Mouse (Mus musculus): Measurements from ENCODE around the gene Ugt1a8.

Gene Ugt1a8

DNA sequence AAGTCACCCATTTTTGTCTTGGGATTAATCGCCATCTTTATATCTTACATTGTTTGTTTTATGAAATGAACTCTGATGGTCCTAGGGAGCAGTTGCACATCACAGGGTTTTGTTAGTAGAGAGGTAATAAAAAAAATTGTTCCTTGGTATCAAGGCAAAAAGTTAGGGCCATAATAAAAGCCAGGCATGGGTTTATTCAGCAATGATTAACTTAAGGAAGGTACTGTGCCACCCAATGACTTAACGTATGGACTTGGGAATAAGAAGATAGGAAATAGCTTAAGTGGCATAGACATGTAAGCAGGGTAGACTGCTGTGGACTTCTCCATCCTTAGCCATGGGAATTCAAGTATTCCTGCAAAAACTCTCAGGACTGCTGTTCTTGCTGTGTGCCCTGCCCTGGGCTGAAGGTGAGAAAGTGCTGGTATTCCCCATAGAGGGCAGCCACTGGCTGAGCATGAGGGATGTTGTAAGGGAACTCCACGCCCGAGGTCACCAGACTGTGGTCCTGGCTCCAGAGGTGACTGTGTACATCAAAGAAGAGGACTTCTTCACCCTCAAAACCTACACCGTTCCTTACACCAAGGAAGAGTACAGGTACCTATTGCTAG lies 98.8 kb downstream of the Ugt1a8 start:
- no peak for DNase-seq (ENCODE audit: low spot score)

DNA sequence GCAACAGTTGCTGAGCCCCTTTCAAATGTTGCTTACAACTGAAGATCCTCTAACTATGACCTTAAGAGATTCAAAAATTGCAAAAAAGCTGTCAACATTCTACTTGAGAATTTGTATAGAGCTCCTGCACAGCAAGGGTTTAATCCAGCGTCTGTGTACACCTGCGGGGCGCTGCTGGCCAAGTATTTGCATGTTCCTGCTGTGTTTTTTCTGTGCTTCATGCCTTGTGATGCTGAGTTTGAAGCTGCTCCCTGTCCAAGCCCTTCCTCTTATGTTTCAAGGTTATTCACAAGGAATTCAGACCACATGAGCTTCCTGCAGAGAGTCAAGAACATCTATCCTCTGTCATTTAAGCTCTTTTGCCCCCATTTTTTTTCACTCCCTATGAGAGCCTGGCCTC lies 104.5 kb downstream of the Ugt1a8 start:
- DNase-seq (ENCODE audit: low spot score), result no peak

GRCm38 (mm10) chr1:88195687-88196086 lies 108.1 kb downstream of the Ugt1a8 start:
- DNase-seq (ENCODE audit: low spot score), result no peak

GRCm38 (mm10) chr1:88197443-88197842 lies 109.8 kb downstream of the Ugt1a8 start:
- DNase-seq (ENCODE audit: low spot score), result no peak

- DNase-seq (ENCODE audit: low spot score), result no peak
Measured at GRCm38 (mm10) chr1:88199996-88200395, 112.4 kb downstream of the Ugt1a8 start.

- no peak for DNase-seq (ENCODE audit: low spot score)
Measured at GRCm38 (mm10) chr1:88200456-88200855, 112.8 kb downstream of the Ugt1a8 start, which contains the start of gene Ugt1a2. Gene Ugt1a2 (plus strand): TSS chr1:88200601.

- DNase-seq (ENCODE audit: low spot score), result no peak
Measured at GRCm38 (mm10) chr1:88205294-88205922, 117.8 kb downstream of the Ugt1a8 start, which contains the start of gene Dnajb3. Gene Dnajb3 (minus strand): TSS chr1:88205782.

DNA sequence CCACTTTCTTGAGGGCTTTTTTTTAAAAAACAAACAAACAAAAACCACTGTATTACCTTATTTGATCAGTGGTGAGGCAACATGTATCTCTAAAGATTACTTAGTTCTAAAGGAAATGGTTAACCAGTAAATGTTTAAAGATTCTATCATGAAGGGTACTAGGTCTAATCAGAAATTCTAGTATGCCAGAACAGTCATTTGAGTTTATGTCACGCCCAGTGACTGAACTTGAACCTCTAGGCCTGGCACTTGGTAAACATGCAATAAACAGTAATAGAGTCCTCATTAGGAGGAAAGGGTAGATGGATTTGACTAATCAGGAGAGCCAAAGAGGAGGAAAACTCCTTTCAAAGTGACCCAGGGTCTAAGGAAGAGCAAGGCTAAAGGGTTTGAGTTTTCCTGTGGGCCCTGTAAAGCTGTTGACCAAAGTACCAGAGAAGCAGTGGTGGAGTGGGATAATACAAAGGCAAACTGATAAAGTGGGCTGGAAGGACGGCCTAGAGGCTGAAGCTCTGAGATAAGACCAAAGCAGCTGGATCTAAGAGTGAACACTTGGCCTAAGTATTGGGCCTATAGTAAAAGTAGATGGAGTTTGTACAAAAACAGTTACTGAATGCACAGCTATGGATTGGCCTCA lies 119.3 kb downstream of the Ugt1a8 start:
- no peak for DNase-seq (ENCODE audit: low spot score)

DNA sequence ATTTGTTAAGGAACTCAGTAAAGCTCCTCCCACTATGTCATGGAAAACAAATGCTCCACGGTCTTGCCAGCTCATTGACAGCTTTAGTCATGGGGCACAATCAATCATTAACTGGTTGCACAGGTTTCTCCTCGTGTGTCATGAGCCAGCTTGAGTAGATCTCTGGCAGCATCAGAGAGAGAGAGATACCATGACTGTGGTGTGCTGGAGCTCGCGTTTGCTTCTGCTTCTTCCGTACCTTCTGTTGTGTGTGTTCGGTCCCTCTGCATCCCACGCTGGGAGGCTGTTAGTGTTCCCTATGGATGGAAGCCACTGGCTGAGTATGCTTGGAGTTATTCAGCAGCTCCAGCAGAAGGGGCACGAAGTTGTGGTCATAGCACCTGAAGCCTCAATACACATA lies 124.2 kb downstream of the Ugt1a8 start, which contains the start of gene Ugt1a1:
Gene Ugt1a1 (plus strand): TSS at position 148 of the 400 bp plus-strand sequence.
- no peak for DNase-seq (ENCODE audit: low spot score)

GRCm38 (mm10) chr1:88212341-88213045 lies 124.9 kb downstream of the Ugt1a8 start:
- no peak for DNase-seq (ENCODE audit: low spot score)

DNA sequence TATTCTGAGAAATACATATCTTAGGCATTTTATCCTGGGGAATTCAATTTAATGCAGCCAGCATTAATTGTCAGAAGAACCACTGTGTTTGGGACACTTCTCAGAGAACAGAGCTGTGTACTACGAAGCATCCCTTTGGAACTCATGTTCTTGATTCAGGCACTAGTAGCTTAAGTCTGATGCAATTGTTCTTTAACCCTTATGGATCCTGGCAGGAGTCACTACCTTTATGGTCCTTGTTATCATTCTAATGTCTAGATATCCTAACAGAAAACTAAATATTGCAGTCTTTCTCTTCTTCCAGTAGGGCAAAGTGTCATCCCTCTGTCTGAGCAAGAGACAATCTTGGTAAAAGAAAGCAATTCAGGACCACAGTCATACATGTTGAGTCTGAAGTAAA lies 125.4 kb downstream of the Ugt1a8 start:
- DNase-seq (ENCODE audit: low spot score), result no peak

- no peak for DNase-seq (ENCODE audit: low spot score)
Measured at GRCm38 (mm10) chr1:88213766-88214461, 126.3 kb downstream of the Ugt1a8 start.

DNA sequence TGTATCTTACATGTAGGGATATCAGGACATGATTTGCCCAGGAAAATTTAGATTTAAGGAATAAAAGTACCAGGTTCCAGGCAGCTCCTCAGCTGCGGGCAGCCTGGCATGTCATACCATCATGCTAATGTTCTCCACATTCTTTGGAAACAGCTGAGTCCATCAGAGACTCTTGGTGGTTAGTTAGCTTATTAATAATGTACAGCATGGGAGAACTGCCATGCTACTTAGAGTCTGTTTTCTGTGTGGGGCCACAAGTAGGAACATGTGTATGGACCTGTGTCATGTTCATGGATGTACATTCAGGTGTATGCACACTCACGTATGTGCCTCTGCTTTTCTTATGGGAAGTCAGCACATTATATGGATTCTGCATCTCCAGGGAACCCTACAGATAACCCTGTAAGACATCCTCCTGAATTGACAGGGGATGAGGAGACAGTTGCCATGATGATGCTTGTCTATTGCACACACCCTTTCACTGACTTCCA lies 126.9 kb downstream of the Ugt1a8 start:
- no peak for DNase-seq (ENCODE audit: low spot score)

DNA sequence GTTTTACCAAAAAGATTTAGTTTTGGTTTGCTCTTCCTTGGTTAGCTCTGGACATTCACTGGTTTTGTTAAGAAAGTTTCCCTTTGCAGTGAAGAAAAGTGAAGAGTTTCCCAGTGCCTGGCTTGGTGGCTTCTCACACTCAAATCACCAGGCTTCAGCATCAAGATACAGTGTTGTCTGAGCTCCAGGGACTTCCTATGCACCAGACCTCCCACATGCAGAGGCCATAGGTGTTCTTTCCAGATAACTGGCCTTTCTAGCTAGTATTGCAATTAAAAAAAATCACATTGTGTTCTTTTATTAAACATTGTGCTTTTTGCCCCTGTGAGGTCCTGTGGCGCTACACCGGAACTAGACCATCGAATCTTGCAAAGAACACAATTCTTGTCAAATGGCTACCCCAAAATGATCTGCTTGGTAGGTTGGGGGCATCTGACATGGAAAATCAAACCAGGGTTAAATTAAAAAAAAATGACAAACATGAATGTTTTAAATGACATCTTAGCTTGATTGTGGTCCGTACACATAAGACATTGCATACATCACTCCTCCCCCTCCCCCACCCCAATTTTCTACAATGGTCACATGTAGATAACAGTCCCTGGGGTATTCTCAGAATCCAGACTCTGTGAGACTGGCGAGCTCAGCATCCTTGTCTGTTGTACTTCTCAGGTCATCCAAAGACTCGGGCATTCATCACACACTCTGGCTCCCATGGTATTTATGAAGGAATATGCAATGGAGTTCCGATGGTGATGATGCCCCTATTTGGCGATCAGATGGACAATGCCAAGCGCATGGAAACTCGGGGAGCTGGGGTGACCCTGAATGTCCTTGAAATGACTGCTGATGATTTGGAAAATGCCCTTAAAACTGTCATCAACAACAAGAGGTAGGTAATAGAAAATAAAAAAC lies 128.1 kb downstream of the Ugt1a8 start:
- DNase-seq (ENCODE audit: low spot score), result no peak

GRCm38 (mm10) chr1:88216551-88216950 lies 128.9 kb downstream of the Ugt1a8 start:
- DNase-seq (ENCODE audit: low spot score), result no peak

DNA sequence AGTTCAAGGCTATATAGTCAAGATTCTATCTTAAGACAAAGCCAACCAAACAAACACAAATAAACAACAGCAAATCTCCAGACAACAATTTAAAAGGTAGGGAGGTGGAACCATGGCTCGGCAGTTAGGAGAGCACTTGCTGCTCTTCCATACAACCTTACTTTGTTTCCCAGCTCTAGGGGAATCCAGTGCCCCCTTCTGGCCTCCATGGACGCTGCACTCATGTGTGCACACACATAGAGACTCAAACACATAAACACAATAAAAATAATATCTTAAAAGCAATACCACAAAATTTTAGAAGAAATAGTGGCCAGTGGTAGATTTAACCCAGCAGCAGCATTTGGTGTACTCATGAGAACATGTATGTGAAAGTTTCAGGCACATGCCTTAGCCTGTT lies 129.5 kb downstream of the Ugt1a8 start:
- no peak for DNase-seq (ENCODE audit: low spot score)

GRCm38 (mm10) chr1:88217576-88217975 lies 130.0 kb downstream of the Ugt1a8 start:
- DNase-seq (ENCODE audit: low spot score), result no peak

- DNase-seq (ENCODE audit: low spot score), result no peak
Measured at GRCm38 (mm10) chr1:88218051-88218450, 130.4 kb downstream of the Ugt1a8 start.

DNA sequence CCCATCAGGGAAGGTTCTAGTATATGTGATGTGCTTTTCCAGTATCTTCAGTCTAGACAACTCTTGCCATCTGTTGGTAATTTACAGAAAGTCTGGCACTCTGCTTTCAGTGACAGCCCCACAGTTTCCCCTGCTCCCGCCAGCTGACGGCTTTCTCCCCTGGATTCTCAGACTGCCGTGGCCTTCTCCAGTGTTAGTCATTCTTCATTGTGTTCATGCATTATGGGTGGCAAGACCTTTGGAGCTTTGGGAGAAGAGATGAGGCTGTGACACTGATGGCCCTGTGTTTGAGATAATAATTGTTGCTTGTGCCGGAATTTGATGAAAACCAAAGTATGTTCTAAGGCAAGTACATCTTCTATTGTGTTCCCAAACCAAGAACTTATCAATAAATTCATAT lies 131.0 kb downstream of the Ugt1a8 start:
- no peak for DNase-seq (ENCODE audit: low spot score)

GRCm38 (mm10) chr1:88219054-88219453 lies 131.4 kb downstream of the Ugt1a8 start:
- no peak for DNase-seq (ENCODE audit: low spot score)

DNA sequence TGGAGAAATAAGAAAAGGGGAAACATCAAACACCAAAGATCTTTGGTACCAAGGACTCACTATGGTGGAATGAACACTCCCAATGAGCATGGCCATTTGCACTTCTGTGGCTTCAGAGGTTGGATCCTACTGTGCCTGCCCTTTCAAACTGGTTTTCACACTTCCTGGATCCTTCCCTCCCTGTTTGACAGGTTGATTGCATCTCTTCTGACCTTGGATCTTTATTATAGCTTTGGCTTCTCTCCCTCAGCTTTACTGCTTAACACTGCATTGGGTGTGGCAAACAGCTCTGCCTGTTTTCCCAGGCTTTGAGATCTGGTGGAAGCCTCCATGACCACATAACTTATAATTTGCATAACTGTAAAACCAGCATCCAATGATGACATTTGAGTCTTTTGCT lies 132.7 kb downstream of the Ugt1a8 start:
- DNase-seq (ENCODE audit: low spot score), result no peak

Data from ovary, postnatal 14 days (tissue).